Mouse (Mus musculus): Measurements from ENCODE around the gene Dnajc7.
"Not testable (repeated sequence)": the region's sequence is repeated elsewhere in the genome, so short reads cannot be mapped to it uniquely, and the experiment has no call there.

DNA sequence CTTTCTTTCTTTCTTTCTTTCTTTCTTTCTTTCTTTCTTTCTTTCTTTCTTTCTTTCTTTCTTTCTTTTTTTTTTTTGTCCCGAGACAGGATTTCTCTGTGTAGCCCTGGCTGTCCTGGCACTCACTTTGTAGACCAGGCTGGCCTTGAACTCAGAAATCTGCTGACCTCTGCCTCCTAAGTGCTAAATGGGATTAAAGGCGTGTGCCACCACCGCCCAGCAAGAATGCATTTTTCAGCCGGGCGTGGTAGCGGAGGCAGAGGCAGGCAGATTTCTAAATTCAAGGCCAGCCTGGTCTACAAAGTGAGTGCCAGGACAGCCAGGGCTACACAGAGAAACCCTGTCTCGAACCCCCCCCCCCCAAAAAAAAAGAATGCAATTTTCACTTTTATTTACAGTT is 3.1 kb downstream of the Dnajc7 start:
- not testable (repeated sequence) for TF ChIP-seq CTCF (IDR thresholded peaks at IDR 0.05; ENCODE audit: borderline replicate concordance, extremely low read depth, insufficient read depth, insufficient read length); POLR2A (IDR thresholded peaks at IDR 0.05; ENCODE audit: borderline replicate concordance, extremely low read depth, insufficient read depth, insufficient read length, poor library complexity, severe bottlenecking)

Data from brain, embryonic 14.5 days (tissue).